Mouse (Mus musculus) G1E (cell line): ENCODE data around the gene Lyzl6. TPM values are rescaled to one million over a fixed set of nuclear protein-coding genes. Genes with fewer than 3 reads are reported as not detected.

Experiments
- ATAC-seq: 2 replicates; pipeline ENCODE4 v1.8.0; 2016; ENCODE audit warnings: mild to moderate bottlenecking; ENCODE audit not compliant: insufficient number of reproducible peaks, poor library complexity, low FRiP score, severe bottlenecking; ENCODE audit errors: extremely low read depth
- DNase-seq: peaks from one replicate; pipeline ENCODE4 v3.0.0; 2012; ENCODE audit warnings: low spot score
- H3K27me3 ChIP-seq: 2 replicates; pipeline ENCODE4 v1.6.1; 2012; ENCODE audit warnings: mild to moderate bottlenecking, low read length, inconsistent platforms; ENCODE audit not compliant: insufficient read depth
- H3K36me3 ChIP-seq: replicated peaks from 2 replicates; pipeline ENCODE3; 2012; ENCODE audit warnings: mild to moderate bottlenecking, inconsistent platforms
- H3K4me1 ChIP-seq: 2 replicates; pipeline ENCODE4 v1.6.1; 2012; ENCODE audit warnings: low read depth, low read length, inconsistent platforms, mixed read lengths; ENCODE audit not compliant: insufficient read depth
- H3K4me3 ChIP-seq: 2 replicates; pipeline ENCODE4 v1.5.1; 2012; ENCODE audit warnings: low read depth, mild to moderate bottlenecking, inconsistent platforms, low read length, moderate library complexity, mixed read lengths
- H3K9me3 ChIP-seq: replicated peaks from 2 replicates; pipeline ENCODE4 v1.6.1; 2012; ENCODE audit warnings: inconsistent platforms
- CTCF ChIP-seq: IDR thresholded peaks from 2 replicates; pipeline ENCODE4 v1.5.1; 2012; ENCODE audit warnings: low read depth, low read length, inconsistent platforms, mixed read lengths
- GATA1 ChIP-seq: IDR thresholded peaks from 2 replicates; pipeline ENCODE4 v1.6.1; 2012; ENCODE audit warnings: borderline replicate concordance, low read length, inconsistent platforms, mixed read lengths
- GATA2 ChIP-seq: IDR thresholded peaks from 2 replicates; pipeline ENCODE4 v1.6.1; 2012; ENCODE audit warnings: low read depth, low read length, inconsistent platforms, borderline replicate concordance
- POLR2AphosphoS5 ChIP-seq: IDR thresholded peaks from 2 replicates; pipeline ENCODE4 v1.6.1; 2012; ENCODE audit warnings: low read depth, low read length, inconsistent platforms; ENCODE audit not compliant: insufficient replicate concordance
- TAL1 ChIP-seq: conservative IDR thresholded peaks from 2 replicates; pipeline ENCODE4 v1.6.1; 2012; ENCODE audit warnings: low read depth, low read length, inconsistent platforms, mixed read lengths
- polyA plus RNA-seq: library from polyadenylated mRNA; stranded (reverse); fragments of >175 nt; gene quantifications from 2 replicates; pipeline ENCODE4 v1.2.3, GENCODE M21; 2012
- total RNA-seq, 2 experiments: library from RNA; stranded (forward) in 1 of 2; stranded (reverse) in 1 of 2; fragments of 200-1000 nt in 1 of 2; fragments of >200 nt in 1 of 2; fragmentation: Nextera tagmentation in 1 of 2; gene quantifications; 2 replicates each; pipeline ENCODE4 v1.2.3; 2014 to 2017

Lyzl6 gene
- total and polyA plus RNA-seq, 3 experiments: not detected

DNA sequence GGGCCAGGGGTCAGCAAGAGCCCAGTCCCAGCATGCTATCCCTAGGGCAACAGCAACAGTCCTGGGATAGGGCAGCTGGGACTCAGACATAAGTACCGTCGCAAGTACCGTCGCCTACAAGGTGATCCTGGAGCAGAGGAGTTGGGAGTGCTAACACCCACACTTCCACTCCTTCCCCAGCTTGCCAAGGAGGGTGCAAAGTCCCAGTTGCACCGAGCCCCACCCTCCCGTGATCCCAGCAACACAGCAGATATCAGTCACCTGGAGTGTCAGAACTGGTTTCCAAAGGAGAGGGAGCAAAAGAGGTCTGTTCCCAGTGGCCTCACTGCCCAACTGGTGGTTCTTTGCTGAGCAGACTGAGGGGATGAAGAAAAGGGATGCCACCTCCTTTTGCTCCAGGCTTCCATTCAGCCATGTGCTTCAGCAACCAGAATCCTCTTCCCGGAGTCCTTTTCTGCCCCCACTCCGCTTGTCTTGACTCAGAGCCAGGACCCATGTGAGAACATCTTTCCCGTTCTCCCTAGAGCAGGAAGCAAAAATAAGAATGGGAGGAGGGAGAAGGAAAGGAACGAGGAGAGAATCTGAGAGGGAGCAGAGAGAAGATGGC is 14.8 kb upstream of the Lyzl6 start:
- no peak for DNase-seq
- no peak for TF ChIP-seq TAL1
- no peak for TF ChIP-seq CTCF
- TF ChIP-seq POLR2AphosphoS5: no peak
- no peak for TF ChIP-seq GATA1
- TF ChIP-seq GATA2: no peak
- no peaks in the 10 kb centered on the region; the same call in 1 of the 2 replicates for H3K9me3 ChIP-seq
- no peaks in the 10 kb centered on the region for H3K4me1 ChIP-seq
- H3K4me3 ChIP-seq: no peak overlapping the region
- ATAC-seq: no peak
- H3K36me3 ChIP-seq: no peaks in the 10 kb centered on the region
- peaks cover 3% of the 10 kb centered on the region; the same call in 1 of the 2 replicates for H3K27me3 ChIP-seq

DNA sequence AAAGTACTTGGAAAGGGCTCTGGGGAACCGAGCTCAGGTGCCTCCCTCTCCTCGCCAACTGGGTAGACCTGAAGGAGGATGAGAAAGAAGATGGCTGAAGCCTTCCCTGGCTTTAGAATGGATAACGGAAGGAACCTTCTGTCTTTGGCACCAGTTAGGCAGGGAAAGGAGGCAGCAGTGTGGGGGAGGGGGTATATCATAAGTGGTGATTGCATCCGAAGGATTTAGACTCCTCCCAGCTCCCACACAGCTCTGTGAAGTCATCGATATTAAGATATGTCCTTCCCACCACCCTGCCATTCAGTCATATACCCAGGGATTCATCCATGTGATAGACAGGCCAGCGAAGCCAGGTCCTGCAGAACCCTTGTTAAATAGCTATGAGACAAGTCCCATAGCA is 12.7 kb upstream of the Lyzl6 start:
- H3K4me1 ChIP-seq: no peaks in the 10 kb centered on the region
- TF ChIP-seq TAL1 (no peak), CTCF (no peak), GATA1 (no peak), POLR2AphosphoS5 (no peak), GATA2 (no peak)
- 0 out of 2 replicates have a peak, but pooled peaks cover 3% of the 10 kb centered on the region for H3K27me3 ChIP-seq
- H3K4me3 ChIP-seq: no peak overlapping the region
- ATAC-seq (no peak), DNase-seq (no peak)
- no peaks in the 10 kb centered on the region for H3K36me3 ChIP-seq
- no peaks in the 10 kb centered on the region; the same call in 1 of the 2 replicates for H3K9me3 ChIP-seq

DNA sequence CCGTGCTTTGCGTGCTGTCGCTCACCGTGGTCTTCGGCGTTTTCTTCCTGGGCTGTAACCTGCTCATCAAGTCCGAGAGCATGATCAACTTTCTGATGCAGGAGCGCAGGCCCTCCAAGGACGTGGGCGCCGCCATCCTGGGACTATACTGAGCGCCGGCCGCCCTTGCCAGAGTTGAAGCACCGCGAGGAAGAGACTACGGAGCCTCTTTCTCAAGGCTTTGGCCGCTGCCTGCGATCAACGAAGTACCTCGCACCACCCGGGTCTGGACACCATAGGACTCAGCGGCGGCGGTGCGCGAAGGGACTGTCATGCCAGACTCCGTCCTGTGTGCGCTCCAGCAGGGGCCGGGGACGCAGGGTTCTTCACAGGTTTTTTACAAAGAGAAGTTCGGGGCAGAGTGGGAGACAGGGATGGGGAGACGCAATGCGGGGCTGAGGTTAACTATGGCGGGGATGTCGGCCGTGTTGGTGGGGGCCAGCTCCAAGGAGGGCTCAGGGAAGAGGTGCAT is 11.3 kb upstream of the Lyzl6 start:
- Histone ChIP-seq H3K4me1 (no peaks in the 10 kb centered on the region), H3K4me3 (no peak overlapping the region), H3K36me3 (no peaks in the 10 kb centered on the region), H3K27me3 (0 out of 2 replicates have a peak, but pooled peaks cover 3% of the 10 kb centered on the region), H3K9me3 (no peaks in the 10 kb centered on the region; the same call in 1 of the 2 replicates)
- TF ChIP-seq POLR2AphosphoS5: no peak
- no peak for TF ChIP-seq GATA1
- TF ChIP-seq CTCF: no peak
- TF ChIP-seq TAL1: no peak
- no peak for ATAC-seq
- no peak for DNase-seq

DNA sequence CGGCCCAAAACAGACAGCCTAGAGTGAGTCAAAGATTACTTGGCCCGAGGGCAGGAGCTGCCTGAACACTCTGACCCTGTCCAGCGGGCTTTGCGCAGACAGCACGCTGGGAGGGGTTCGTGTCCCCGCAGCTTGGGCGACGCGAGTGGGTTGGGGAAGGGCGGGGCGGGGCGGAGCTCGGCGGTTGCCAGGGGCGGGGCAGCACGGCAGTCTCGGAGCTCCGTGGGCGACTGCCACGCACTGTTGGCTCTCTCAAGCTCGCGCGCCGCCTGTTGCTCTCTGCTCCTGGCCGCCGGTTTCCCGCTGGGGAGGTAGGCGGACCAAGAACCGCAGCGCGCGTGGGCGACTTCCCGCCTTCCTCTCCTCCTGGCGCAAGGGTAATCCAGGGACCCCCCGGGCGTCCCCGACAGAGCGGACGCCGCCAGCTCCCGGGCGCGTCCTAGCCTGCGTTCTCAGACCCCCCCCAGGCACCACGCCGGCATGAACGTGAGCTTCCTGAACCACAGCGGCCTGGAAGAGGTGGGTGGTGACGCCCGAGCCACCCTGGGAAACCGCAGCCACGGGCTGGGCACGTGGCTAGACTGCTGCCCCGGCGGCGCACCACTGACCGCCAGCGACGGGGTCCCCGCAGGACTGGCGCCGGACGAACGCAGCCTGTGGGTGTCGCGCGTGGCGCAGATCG is 10.8 kb upstream of the Lyzl6 start, which contains the start of gene Rprml:
Gene Rprml (plus strand): TSS at position 270 of the 682 bp plus-strand sequence.
- H3K9me3 ChIP-seq: no peaks in the 10 kb centered on the region; the same call in 1 of the 2 replicates
- ATAC-seq: no peak
- 0 out of 2 replicates have a peak, but pooled peaks cover 3% of the 10 kb centered on the region for H3K27me3 ChIP-seq
- H3K36me3 ChIP-seq: no peaks in the 10 kb centered on the region
- no peak within 1 kb of the TSS for H3K4me3 ChIP-seq
- no peak for DNase-seq
- TF ChIP-seq POLR2AphosphoS5: no peak
- TF ChIP-seq CTCF: no peak
- TF ChIP-seq TAL1: no peak
- no peak for TF ChIP-seq GATA1
- no peak for TF ChIP-seq GATA2
- H3K4me1 ChIP-seq: no peaks in the 10 kb centered on the region

DNA sequence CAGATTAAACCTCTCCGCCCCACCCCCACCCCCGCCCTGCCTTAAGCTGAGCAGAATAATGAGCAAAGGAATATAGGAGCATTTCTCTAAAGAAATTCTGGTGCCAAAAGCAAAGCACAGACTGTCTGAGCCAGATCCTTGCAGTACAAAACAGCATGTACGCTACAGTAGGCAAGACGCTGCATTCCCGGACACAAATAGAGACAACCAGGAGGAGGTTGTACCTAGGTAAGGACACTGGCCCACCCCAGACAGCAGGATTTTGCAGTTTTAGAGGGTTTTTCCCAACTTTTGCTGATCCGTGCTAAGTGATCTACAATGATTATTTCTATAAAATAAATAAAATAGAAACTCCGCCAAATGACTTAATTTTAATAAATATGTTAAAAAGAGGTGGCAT is 10.0 kb upstream of the Lyzl6 start:
- no peaks in the 10 kb centered on the region for H3K36me3 ChIP-seq
- DNase-seq (no peak), ATAC-seq (no peak)
- TF ChIP-seq CTCF (no peak), TAL1 (no peak), GATA2 (no peak), POLR2AphosphoS5 (no peak), GATA1 (no peak)
- no peaks in the 10 kb centered on the region for H3K27me3 ChIP-seq
- no peaks in the 10 kb centered on the region for H3K4me1 ChIP-seq
- H3K9me3 ChIP-seq: no peaks in the 10 kb centered on the region; the same call in 1 of the 2 replicates
- H3K4me3 ChIP-seq: no peak overlapping the region

DNA sequence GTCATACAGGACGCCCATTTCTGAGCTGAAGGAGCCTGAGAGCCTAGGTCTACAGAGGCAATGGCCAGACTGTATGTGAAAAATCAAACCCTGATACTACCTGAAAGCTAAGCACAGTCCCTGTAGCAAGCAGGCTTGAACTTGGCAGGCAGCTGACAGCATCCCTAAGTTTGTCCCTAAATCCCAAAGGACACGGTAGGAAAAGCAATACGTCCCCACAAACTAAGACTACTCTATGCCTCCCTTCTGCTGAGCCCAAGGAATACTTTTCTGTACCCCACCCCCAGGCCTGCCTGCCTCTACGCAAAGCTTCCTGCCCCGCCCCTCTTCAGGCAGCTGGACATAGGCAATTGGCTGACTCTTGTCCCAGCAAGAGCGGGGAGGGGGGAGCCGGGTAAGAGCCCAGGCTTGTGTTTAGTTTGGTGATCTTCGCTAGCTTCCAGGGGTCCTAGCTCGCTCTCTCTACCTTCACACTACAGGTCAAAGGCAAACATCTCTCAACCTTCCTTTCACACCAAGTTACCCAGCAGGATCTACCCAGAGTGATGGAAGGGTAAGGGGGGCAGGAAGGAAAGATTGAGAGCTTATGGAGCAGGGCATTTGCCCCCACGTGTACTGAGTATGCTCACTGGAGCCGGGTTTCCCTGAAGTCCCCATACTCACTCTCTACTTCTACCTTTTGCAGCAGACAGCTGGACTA is 9.4 kb upstream of the Lyzl6 start:
- no peaks in the 10 kb centered on the region for H3K27me3 ChIP-seq
- no peak for DNase-seq
- TF ChIP-seq CTCF: no peak

More for the DNA sequence above, 9.4 kb upstream of the Lyzl6 start:
- Histone ChIP-seq H3K9me3 (no peaks in the 10 kb centered on the region; the same call in 1 of the 2 replicates), H3K36me3 (no peaks in the 10 kb centered on the region), H3K4me1 (no peaks in the 10 kb centered on the region), H3K4me3 (no peak overlapping the region)
- no peak for ATAC-seq
